Mouse (Mus musculus) thymus, postnatal 10 days (tissue): Measurements from ENCODE around the gene Riox1.
"Not testable (repeated sequence)": the region's sequence is repeated elsewhere in the genome, so short reads cannot be mapped to it uniquely, and the experiment has no call there.

Source experiments
- DNase-seq, 2 experiments: peaks; one replicate each; pipeline ENCODE4 v3.0.0; 2021; ENCODE audit warnings: low spot score in 2 of 2

Riox1 gene

GRCm38 (mm10) chr12:83949776-83950492, 474 bp upstream of the Riox1 start:
- DNase-seq, result no peak

GRCm38 (mm10) chr12:83950840-83951701, 663 bp downstream of the Riox1 start:
- peak; percentile 21 to 46 for DNase-seq

GRCm38 (mm10) chr12:83951711-83952575, 1.5 kb downstream of the Riox1 start:
- DNase-seq, result no peak

DNA sequence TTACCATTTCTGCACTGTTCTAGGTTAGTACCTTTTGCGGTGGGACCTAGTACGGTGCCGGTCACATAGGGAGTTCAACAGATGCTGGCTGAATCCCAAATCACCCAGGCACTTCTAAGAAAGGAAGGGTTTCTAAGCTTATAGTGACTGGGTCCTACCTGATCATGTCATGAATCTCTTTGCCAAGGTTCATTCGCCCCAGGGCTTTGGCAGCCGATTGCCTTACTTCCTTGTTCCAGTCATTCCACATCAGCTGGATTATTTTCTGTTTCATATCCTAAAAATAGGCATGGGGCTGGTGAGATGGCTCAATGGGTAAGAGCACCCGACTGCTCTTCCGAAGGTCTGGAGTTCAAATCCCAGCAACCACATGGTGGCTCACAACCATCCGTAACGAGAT, 7.9 kb downstream of the Riox1 start:
- no peak for DNase-seq

- DNase-seq, result no peak
Observed at GRCm38 (mm10) chr12:83965235-83965634, 14.8 kb downstream of the Riox1 start.

DNA sequence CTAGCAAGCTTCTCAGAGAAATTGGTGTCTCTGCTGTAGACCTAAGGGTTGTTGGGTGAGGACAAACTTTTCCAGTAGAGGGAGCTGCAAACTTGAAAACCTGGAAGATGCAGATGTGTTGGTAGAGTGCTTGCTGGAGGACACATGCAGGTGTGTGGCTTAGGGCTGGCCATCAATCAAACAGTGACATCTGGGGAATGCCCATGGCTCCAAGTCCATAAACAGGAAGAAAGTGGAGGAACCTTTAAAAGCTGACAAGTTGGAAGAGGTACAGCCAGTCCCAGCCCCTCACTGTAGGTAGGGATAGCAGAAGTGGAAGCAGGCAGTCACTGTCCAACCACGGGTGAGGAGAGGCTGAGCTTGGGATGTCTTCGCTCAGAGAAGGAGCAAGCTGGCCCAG, 21.7 kb downstream of the Riox1 start:
- peak in 1 of 2 experiments; percentile 48 for DNase-seq

DNA sequence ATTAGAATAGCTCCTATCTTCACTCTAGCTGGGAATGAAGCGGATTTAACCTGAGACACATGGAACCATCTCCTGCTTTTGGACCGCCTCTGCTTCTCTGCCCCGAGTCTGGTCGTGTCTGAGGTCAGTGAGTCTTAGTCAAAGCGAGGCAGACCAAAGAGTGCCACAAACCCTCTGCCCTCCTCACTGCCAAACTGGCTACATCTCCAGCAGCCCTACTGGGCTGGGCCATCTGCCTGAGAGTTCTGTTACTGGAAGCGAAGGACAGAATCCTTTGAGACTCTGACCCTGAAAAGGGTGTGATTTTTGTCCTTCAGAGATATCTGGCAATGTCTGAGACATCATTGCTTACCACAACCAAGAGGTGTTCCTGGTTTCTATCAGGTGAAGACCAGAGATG, 28.5 kb downstream of the Riox1 start:
- no peak for DNase-seq

GRCm38 (mm10) chr12:83981615-83982014, 31.2 kb downstream of the Riox1 start:
- DNase-seq, result no peak

- no peak for DNase-seq
Observed at GRCm38 (mm10) chr12:83984752-83985151, 34.3 kb downstream of the Riox1 start, which contains the start of gene Heatr4. Gene Heatr4 (minus strand): TSS chr12:83984852.

- DNase-seq, result no peak
Observed at GRCm38 (mm10) chr12:83987242-83987582, 36.8 kb downstream of the Riox1 start.

GRCm38 (mm10) chr12:83987583-83988441, 37.4 kb downstream of the Riox1 start, which contains the start of gene Acot2:
Gene Acot2 (plus strand): TSS chr12:83987861.
- peak; percentile 69 to 71 for DNase-seq

- DNase-seq, result no peak
Observed at GRCm38 (mm10) chr12:83988483-83988882, 38.1 kb downstream of the Riox1 start.

DNA sequence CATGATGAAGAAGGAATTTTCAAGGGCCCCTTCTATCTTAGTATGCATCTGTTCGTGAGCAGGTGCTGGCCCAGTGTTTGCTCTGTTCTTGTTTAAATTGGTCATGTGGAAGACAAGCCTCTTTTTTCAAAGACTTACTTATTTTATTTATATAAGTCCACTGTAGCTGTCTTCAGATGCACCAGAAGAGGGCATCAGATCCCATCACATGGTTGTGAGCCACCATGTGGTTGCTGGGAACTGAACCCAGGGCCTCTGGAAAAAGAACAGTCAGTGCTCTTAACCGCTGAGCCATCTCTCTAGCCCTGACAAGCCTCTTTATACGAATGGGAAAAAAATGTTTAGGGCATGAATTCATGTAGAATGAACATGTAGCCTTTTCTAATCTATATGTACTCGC, 39.0 kb downstream of the Riox1 start:
- DNase-seq, result no peak

- no peak for DNase-seq
Observed at GRCm38 (mm10) chr12:83997221-83997620, 46.8 kb downstream of the Riox1 start.

GRCm38 (mm10) chr12:83998341-83999107, 48.1 kb downstream of the Riox1 start:
- DNase-seq, result no peak

DNA sequence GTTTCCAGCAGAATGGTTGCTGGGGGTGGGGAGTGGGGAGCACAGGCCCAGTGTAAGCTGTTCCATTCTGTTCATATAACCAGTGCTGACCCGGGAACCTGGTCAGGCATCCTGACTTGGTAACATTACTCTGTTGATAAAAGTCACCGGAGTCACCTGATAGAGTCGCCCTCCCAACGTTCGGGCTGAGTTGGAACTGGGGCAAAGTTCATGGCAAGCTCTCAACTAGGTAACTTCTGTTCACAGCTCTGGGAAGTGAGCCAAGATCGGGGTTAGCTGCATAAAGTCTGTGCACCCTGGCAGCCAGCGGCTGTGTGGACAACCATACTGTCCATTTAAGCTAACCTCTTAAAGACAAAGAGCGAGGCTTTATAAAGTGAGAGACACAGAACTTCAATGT, 48.8 kb downstream of the Riox1 start:
- DNase-seq, result not testable (repeated sequence)

DNA sequence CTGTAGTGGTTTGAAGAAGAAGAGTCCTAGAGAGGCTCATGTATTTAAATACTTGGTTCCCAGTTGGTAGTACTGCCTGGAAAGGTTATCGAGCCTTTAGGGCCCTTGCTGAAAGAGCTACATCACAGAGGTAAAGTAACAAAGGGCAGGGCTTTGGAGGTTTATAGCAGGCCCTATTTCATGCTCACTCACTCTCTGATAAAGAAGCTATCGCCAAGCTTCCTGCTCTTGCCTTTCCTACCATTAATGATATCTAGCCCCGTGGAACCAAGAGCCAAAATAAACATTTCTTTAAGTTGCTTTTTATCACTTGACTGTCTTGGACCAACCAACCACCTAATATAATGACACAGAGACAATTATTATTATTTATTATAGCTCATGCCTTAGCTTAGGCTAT, 50.0 kb downstream of the Riox1 start:
- no peak for DNase-seq
